8 mouse cellular contexts compared by ENCODE assay signal in genomic region chr11:79992035-79992591, GRCm38 (mm10). TPM values are rescaled to one million over a fixed set of nuclear protein-coding genes. Genes with fewer than 3 reads are reported as not detected.
DNase-seq lines count a peak whose midpoint lies in the region; ATAC-seq and TF ChIP-seq lines count a peak whose summit lies in the region.

No protein-coding gene starts in this region.

- no peak for DNase-seq in heart, adult 18-20 months
- DNase-seq in MEL (ENCODE audit: low read depth, low spot score), result no peak
- peak; percentile 19 for DNase-seq in lung, postnatal 25 days (ENCODE audit: low spot score)
- DNase-seq in layer of hippocampus, adult 18-20 months (ENCODE audit: low spot score in 2 of 2), result no peak
- no peak for DNase-seq in frontal cortex, postnatal 10 days (ENCODE audit: low spot score in 2 of 2)
- DNase-seq in frontal cortex, postnatal 14 days (ENCODE audit: low spot score in 2 of 2), result no peak

- 28% methylated on average over 20 of the region's 21 CpGs for WGBS in heart, embryonic 11.5 days (ENCODE audit: insufficient replicate concordance)
- 24% methylated on average over 20 of the region's 21 CpGs for WGBS in heart, embryonic 16.5 days

- H3K27ac ChIP-seq in heart, embryonic 11.5 days (ENCODE audit: low read depth, low read length), result peak overlapping the region; percentile 97
- peak overlapping the region; percentile 93 for H3K27ac ChIP-seq in MEL (ENCODE audit: control insufficient read depth, low read depth, low read length)
- H3K27ac ChIP-seq in heart, embryonic 16.5 days (ENCODE audit: low read length), result peak overlapping the region; percentile 91

- H3K9ac ChIP-seq in heart, embryonic 11.5 days (ENCODE audit: low read depth, low read length), result peak overlapping the region; percentile 69
- peak overlapping the region; percentile 92 for H3K9ac ChIP-seq in MEL (ENCODE audit: control insufficient read depth, low read depth, low read length, poor library complexity, severe bottlenecking)
- H3K9ac ChIP-seq in heart, embryonic 16.5 days (ENCODE audit: low read length), result peak overlapping the region; percentile 92

- no peaks in the 10 kb centered on the region for H3K4me1 ChIP-seq in heart, embryonic 11.5 days (ENCODE audit: control insufficient read depth, insufficient read depth, low read length)
- H3K4me1 ChIP-seq in MEL (ENCODE audit: control insufficient read depth in 1 of 2, insufficient read depth in 2 of 2, low read length in 2 of 2), result peaks cover 3 to 7% of the 10 kb centered on the region in 2 experiments; a peak in 3 of 4 replicates
- H3K4me1 ChIP-seq in heart, embryonic 16.5 days (ENCODE audit: control insufficient read depth, insufficient read depth, low read length), result peaks cover 7% of the 10 kb centered on the region; the same call in 1 of the 2 replicates

- no peaks in the 10 kb centered on the region for H3K9me3 ChIP-seq in heart, embryonic 11.5 days (replicated peaks; ENCODE audit: control insufficient read depth, low read length)
- H3K9me3 ChIP-seq in MEL (replicated peaks; ENCODE audit: insufficient read depth, low read length), result no peaks in the 10 kb centered on the region
- H3K9me3 ChIP-seq in heart, embryonic 16.5 days (replicated peaks; ENCODE audit: control insufficient read depth, low read length), result no peaks in the 10 kb centered on the region

- peak overlapping the region; percentile 65 for H3K4me2 ChIP-seq in heart, embryonic 11.5 days
- H3K4me2 ChIP-seq in heart, embryonic 16.5 days (ENCODE audit: low read depth, low read length), result peak overlapping the region; percentile 93

- TF ChIP-seq EP300 in MEL (IDR thresholded peaks at IDR 0.05; ENCODE audit: low read depth in 1 of 2, low read length in 2 of 2), result no peak

- TF ChIP-seq POLR2A in MEL (IDR thresholded peaks at IDR 0.05; ENCODE audit: control insufficient read depth in 1 of 2, insufficient read depth in 1 of 2, low read depth in 1 of 2, low read length in 2 of 2, poor library complexity in 1 of 2), result no peak

- no peak for ATAC-seq in heart, embryonic 11.5 days (replicated peaks; ENCODE audit: insufficient number of reproducible peaks, low FRiP score, low TSS enrichment)
- ATAC-seq in heart, embryonic 16.5 days (replicated peaks; ENCODE audit: extremely low read depth, insufficient read depth, low FRiP score), result no peak

- 0 out of 2 replicates have a peak, but pooled peaks cover 2% of the 10 kb centered on the region for H3K36me3 ChIP-seq in heart, embryonic 11.5 days (ENCODE audit: control insufficient read depth, insufficient read depth, low read length)
- peaks cover 13 to 22% of the 10 kb centered on the region in 2 experiments for H3K36me3 ChIP-seq in MEL (ENCODE audit: control insufficient read depth in 1 of 2, insufficient read depth in 2 of 2, low read length in 2 of 2)
- H3K36me3 ChIP-seq in heart, embryonic 16.5 days (ENCODE audit: control insufficient read depth, insufficient read depth), result peaks cover 4% of the 10 kb centered on the region; the same call in 1 of the 2 replicates

- peak overlapping the region; percentile 89 for H3K4me3 ChIP-seq in heart, embryonic 11.5 days (ENCODE audit: low read depth, low read length)
- peak overlapping the region; percentile 62 to 69 for H3K4me3 ChIP-seq in MEL (ENCODE audit: control insufficient read depth in 1 of 2, insufficient read depth in 1 of 2, low read depth in 2 of 2, low read length in 2 of 2)
- H3K4me3 ChIP-seq in heart, embryonic 16.5 days (ENCODE audit: low read length), result peak overlapping the region; percentile 73

- no peak for TF ChIP-seq RAD21 in MEL (IDR thresholded peaks at IDR 0.05; ENCODE audit: low read depth, low read length)

- no peaks in the 10 kb centered on the region for H3K27me3 ChIP-seq in heart, embryonic 11.5 days (ENCODE audit: control insufficient read depth, insufficient read depth, low read length)
- no peaks in the 10 kb centered on the region for H3K27me3 ChIP-seq in MEL (ENCODE audit: control insufficient read depth in 1 of 2, insufficient read depth in 2 of 2, low read length in 2 of 2)
- no peaks in the 10 kb centered on the region for H3K27me3 ChIP-seq in heart, embryonic 16.5 days (ENCODE audit: control insufficient read depth, insufficient read depth, low read length)

- peaks cover 26% of the 10 kb centered on the region for H3K79me2 ChIP-seq in MEL (ENCODE audit: control insufficient read depth, insufficient read depth, low read length, poor library complexity)

- no peak for TF ChIP-seq CTCF in MEL (IDR thresholded peaks at IDR 0.05 in 2 of 3, conservative IDR thresholded peaks at IDR 0.05 in 1 of 3; ENCODE audit: control insufficient read depth in 1 of 3, insufficient read depth in 1 of 3, low read depth in 2 of 3, low read length in 3 of 3, poor library complexity in 1 of 3, severe bottlenecking in 1 of 3)

TF ChIP-seq in MEL, 35 proteins besides CTCF, POLR2A, EP300 and RAD21:
- TF ChIP-seq ETS1 (IDR thresholded peaks at IDR 0.05; ENCODE audit: low read depth, low read length) (no peak), ZNF384 (IDR thresholded peaks at IDR 0.05; ENCODE audit: low read depth, low read length) (0 out of 2 replicates have a peak, but pooled peaks have one; percentile 13), TBP (IDR thresholded peaks at IDR 0.05; ENCODE audit: low read depth, low read length) (peak; percentile 50; the same call in 1 of the 2 replicates), UBTF (IDR thresholded peaks at IDR 0.05; ENCODE audit: borderline replicate concordance, insufficient read depth, low read depth, low read length) (peak; percentile 81; the same call in 1 of the 2 replicates), MAZ (IDR thresholded peaks at IDR 0.05; ENCODE audit: low read depth, low read length) (peak; percentile 31; the same call in 1 of the 2 replicates), CHD1 (IDR thresholded peaks at IDR 0.05; ENCODE audit: low read depth, low read length) (peak; percentile 65; the same call in 1 of the 2 replicates), MYC (IDR thresholded peaks at IDR 0.05; ENCODE audit: low read depth, low read length) (peak; percentile 97; the same call in 1 of the 2 replicates), GATA1 (IDR thresholded peaks at IDR 0.05; ENCODE audit: low read depth, low read length) (no peak)
TF ChIP-seq in MEL: peak in this region for 6.

RNA-seq across cellular contexts. Expression of gene Suz12, which starts 0.8 kb away (rescaled TPM):
- 16.9 and 22.0 TPM in 2 replicates for polyA plus RNA-seq in heart, embryonic 11.5 days (2014; fragmentation: Nextera tagmentation; extraction: Ambion mirVana)
- 10 to 100 TPM; 28.2 to 28.8 TPM for total RNA-seq in heart, adult 18-20 months (2021)
- 33.2 and 35.6 TPM in 2 replicates for total RNA-seq in MEL (2012; rRNA removed)
- 100 to 1,000 TPM in 1 of 2 experiments, 10 to 100 TPM in 1; 43.9 to 191 TPM for polyA plus RNA-seq in MEL (2012; ENCODE audit: insufficient read depth in 1 of 2, insufficient read length in 2 of 2, low read depth in 1 of 2, low replicate concordance in 2 of 2, missing spikeins in 1 of 2)
- 12.7 and 13.9 TPM in 2 replicates for polyA plus RNA-seq in heart, embryonic 16.5 days (2015; fragmentation: Nextera tagmentation; extraction: Ambion mirVana)
- total RNA-seq in layer of hippocampus, adult 18-20 months (2021), result 10 to 100 TPM; 36.9 to 37.0 TPM

RNA-seq across cellular contexts. Expression of gene Utp6, which starts 29.9 kb away (rescaled TPM):
- 47.3 and 52.8 TPM in 2 replicates for polyA plus RNA-seq in heart, embryonic 11.5 days (2014; fragmentation: Nextera tagmentation; extraction: Ambion mirVana)
- 10 to 100 TPM; 25.1 to 28.0 TPM for total RNA-seq in heart, adult 18-20 months (2021)
- 93.8 and 97.9 TPM in 2 replicates for total RNA-seq in MEL (2012; rRNA removed)
- polyA plus RNA-seq in MEL (2012; ENCODE audit: insufficient read depth in 1 of 2, insufficient read length in 2 of 2, low read depth in 1 of 2, low replicate concordance in 2 of 2, missing spikeins in 1 of 2), result 10 to 100 TPM in 1 of 2 experiments, not detected in 1; 88.6 TPM
- polyA plus RNA-seq in heart, embryonic 16.5 days (2015; fragmentation: Nextera tagmentation; extraction: Ambion mirVana), result 30.1 and 34.1 TPM in 2 replicates
- total RNA-seq in layer of hippocampus, adult 18-20 months (2021), result 10 to 100 TPM; 32.3 to 36.7 TPM
